Mouse (Mus musculus) forebrain, embryonic 16.5 days (tissue): ENCODE results near the gene Rpp30. TPM values are rescaled to one million over a fixed set of nuclear protein-coding genes. Genes with fewer than 3 reads are reported as not detected.
A peak's percentile ranks its signal among the peaks of the same experiment; 100 is the strongest.

Experiments used
- ATAC-seq: fragments of 200-750 bp; cut with Nextera tagmentation; 2 replicates; pipeline ENCODE4 v1.8.0; 2017; ENCODE audit warnings: mild to moderate bottlenecking, moderate library complexity
- H3K27ac ChIP-seq: fragments of 300-500 bp; sonication (generic); 2 replicates; pipeline ENCODE4 v1.5.1; 2014; ENCODE audit warnings: low read length, control low read depth
- H3K27me3 ChIP-seq: fragments of 300-500 bp; sonication (generic); replicated peaks from 2 replicates; pipeline ENCODE4 v1.6.1; 2014; ENCODE audit warnings: low read length; ENCODE audit not compliant: control insufficient read depth, insufficient read depth
- H3K36me3 ChIP-seq: fragments of 300-500 bp; sonication (generic); 2 replicates; pipeline ENCODE4 v1.6.1; 2014; ENCODE audit not compliant: control insufficient read depth, insufficient read depth
- H3K4me1 ChIP-seq: fragments of 300-500 bp; sonication (generic); replicated peaks from 2 replicates; pipeline ENCODE4 v1.6.1; 2014; ENCODE audit warnings: low read length; ENCODE audit not compliant: control insufficient read depth, insufficient read depth
- H3K4me2 ChIP-seq: fragments of 300-500 bp; sonication (generic); 2 replicates; pipeline ENCODE4 v1.6.1; 2014; ENCODE audit warnings: mild to moderate bottlenecking, low read length, control low read depth
- H3K4me3 ChIP-seq: fragments of 300-500 bp; sonication (generic); replicated peaks from 2 replicates; pipeline ENCODE4 v1.5.1; 2014; ENCODE audit warnings: mild to moderate bottlenecking, low read length, control low read depth
- H3K9ac ChIP-seq: fragments of 300-500 bp; sonication (generic); replicated peaks from 2 replicates; pipeline ENCODE4 v1.6.1; 2014; ENCODE audit warnings: low read depth, low read length, control low read depth
- H3K9me3 ChIP-seq: fragments of 300-500 bp; sonication (generic); 2 replicates; pipeline ENCODE4 v1.6.1; 2016; ENCODE audit warnings: low read length; ENCODE audit not compliant: control insufficient read depth
- WGBS: fragments of 180-500 bp; shearing (Covaris S2); extraction: QIAGEN DNeasy Blood & Tissue Kit; methylation state at CpG from one replicate; pipeline ENCODE4 v1.1.7; 2014; 5-methylcytosine and 5-hydroxymethylcytosine counted together
- polyA plus RNA-seq: library from polyadenylated mRNA; unstranded; fragments of >200 nt; fragmentation: Nextera tagmentation; extraction: Ambion mirVana; gene quantifications from 2 replicates; pipeline ENCODE4 v1.2.1, GENCODE M21; 2015

Gene Rpp30
- polyA plus RNA-seq, 1 experiment from 2014 or later, result 87.5 TPM

DNA sequence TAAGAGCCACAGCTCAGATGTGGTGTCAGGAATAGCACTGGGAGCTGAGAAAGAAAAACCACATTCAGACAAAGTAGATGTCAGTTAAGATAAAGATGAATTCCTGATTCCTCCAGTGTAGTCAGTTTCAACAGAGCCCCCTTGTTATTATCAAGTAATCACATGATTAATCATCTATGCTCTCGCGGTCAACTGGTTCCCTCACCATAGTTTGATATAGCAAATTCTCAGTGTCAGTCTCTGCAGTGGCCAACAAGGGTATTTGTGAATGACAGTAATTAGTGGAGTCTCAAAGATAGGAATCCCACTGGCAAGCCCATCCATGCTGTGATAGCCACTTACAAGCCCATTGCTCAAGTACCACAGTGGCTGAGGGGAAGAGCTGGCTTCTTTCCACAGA, 60.1 kb downstream of the Rpp30 start:
- Histone ChIP-seq H3K36me3 (no peaks in the 10 kb centered on the region), H3K4me3 (no peak overlapping the region), H3K9me3 (no peaks in the 10 kb centered on the region), H3K4me1 (no peaks in the 10 kb centered on the region), H3K27ac (no peak overlapping the region), H3K27me3 (no peaks in the 10 kb centered on the region), H3K9ac (no peak overlapping the region), H3K4me2 (no peak overlapping the region)
- 94% methylated on average over 2 of the region's 2 CpGs for WGBS
- no peak for ATAC-seq

DNA sequence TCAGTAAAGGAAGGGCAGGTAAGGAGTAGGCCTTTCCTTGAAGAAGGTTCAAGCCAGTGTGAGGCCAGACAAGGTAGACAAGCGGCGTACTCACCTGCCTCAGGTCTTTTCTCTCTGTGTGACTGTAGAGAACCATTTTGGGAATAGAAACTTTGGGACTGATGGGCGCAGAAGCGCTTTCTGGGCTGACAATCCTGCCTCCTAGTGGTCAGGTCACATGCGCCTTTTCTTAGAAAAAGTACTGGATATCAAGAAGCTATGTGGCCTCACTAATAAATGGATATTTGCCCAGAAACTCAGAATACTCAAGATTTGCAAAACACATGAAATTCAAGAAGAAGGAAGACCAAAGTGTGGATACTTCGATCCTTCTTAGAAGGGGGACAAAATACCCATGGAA, 65.1 kb downstream of the Rpp30 start:
- Histone ChIP-seq H3K9me3 (no peaks in the 10 kb centered on the region), H3K9ac (no peak overlapping the region), H3K27me3 (no peaks in the 10 kb centered on the region)

DNA sequence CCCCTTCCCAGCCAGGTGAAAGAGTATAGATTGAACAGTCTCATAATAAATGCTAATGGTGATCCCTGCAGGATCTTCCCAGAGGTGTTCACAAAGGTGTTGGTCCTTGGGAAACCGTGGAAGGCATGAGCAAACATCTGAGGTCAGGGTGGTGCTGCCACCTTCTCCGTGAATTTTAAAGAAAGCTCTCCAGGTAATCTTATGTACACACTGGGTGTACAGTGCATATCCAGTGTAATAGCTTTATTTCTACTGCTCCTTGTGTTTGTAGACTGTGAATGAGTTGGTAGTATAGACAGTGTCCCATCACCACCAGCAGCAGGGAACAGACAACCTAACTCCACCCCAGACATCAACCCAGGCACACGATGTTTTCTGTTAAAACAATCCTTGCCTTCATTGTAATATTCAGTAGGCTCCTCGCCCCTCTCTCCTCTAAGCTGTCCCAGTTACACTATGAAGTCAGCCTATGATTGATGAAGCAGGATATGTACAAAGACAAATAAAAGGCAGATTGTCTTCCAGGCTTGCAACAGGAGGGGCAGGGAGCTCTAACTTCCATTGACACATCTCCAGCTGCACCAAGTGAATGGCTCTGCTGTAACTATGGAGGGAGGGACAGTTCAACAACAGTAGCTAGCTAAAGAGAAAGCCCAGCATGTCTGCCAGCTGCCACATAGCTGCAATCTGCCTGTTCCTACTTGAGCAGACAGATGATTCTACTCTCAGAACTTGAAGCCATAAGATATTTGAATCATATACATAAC, 66.9 kb downstream of the Rpp30 start:
- 74% methylated on average over 4 of the region's 4 CpGs for whole genome bisulfite sequencing
- H3K9ac ChIP-seq, result no peak overlapping the region
- peak; percentile 62; the same call in 1 of the 2 replicates for ATAC-seq

More for the DNA sequence above, 65.1 kb downstream of the Rpp30 start:
- Histone ChIP-seq H3K4me2 (no peak overlapping the region), H3K4me3 (no peak overlapping the region), H3K36me3 (no peaks in the 10 kb centered on the region), H3K27ac (no peak overlapping the region), H3K4me1 (no peaks in the 10 kb centered on the region)
- no peak for ATAC-seq
- 82% methylated on average over 6 of the region's 6 CpGs for WGBS

More for the DNA sequence above, 66.9 kb downstream of the Rpp30 start:
- H3K4me1 ChIP-seq, result no peaks in the 10 kb centered on the region
- H3K9me3 ChIP-seq, result no peaks in the 10 kb centered on the region
- no peaks in the 10 kb centered on the region for H3K36me3 ChIP-seq
- H3K4me2 ChIP-seq, result no peak overlapping the region
- no peak overlapping the region for H3K27ac ChIP-seq
- no peak overlapping the region for H3K4me3 ChIP-seq
- no peaks in the 10 kb centered on the region for H3K27me3 ChIP-seq

Other genes starting within 250 kb of the Rpp30 start
- 3.2 and 6.2 TPM in 2 replicates for gene Htr7, start 26.2 kb upstream of the Rpp30 start, polyA plus RNA-seq
- not detected in 2 replicates for gene Ankrd1, start 36.4 kb downstream of the Rpp30 start, polyA plus RNA-seq